Mouse (Mus musculus): ENCODE measurements around the gene Blmh.

DNA sequence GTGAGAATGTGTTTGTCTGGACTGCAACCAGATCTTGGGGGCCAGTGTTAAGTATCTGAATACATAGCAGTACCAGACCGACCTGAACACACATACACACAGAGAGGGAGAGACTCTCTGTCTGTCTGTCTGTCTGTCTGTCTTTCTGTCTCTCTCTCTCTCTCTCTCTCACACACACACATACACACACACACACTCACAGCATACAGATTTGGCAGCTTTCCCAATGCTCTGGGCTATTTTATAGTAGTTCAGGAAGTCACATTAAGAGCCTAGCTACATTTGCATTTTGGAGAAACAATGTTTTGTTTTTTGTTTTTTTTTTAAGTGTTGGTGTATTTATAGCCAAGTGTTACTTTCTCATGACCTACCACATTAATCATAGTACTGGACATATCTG, 27.5 kb upstream of the Blmh start:
- TF ChIP-seq NRF1 (IDR thresholded peaks at IDR 0.05; ENCODE audit: low read depth, low read length) (no peak), E2F4 (IDR thresholded peaks at IDR 0.05; ENCODE audit: insufficient replicate concordance, low read depth, low read length) (no peak), POLR2A (IDR thresholded peaks at IDR 0.05; ENCODE audit: low read depth, low read length) (no peak)
